Mouse (Mus musculus): ENCODE measurements at regions not wholly inside any gene's neighbourhood (a gene's known extent, or its start where the extent isn't known, plus 50 kb on each side); places are given as distances from the start of the nearest gene placed in this dataset.

GRCm38 (mm10) chr9:82733024-82733585 lies 96.2 kb upstream of the Irak1bp1 start:
- Histone ChIP-seq H3K27ac (replicated peaks; ENCODE audit: low read depth, low read length) (no peak overlapping the region), H3K9ac (replicated peaks; ENCODE audit: low read length) (no peak overlapping the region), H3K4me1 (ENCODE audit: control insufficient read depth, insufficient read depth, low read length) (no peaks in the 10 kb centered on the region), H3K36me3 (replicated peaks; ENCODE audit: control insufficient read depth, insufficient read depth, low read depth, low read length) (no peaks in the 10 kb centered on the region), H3K27me3 (ENCODE audit: control insufficient read depth, insufficient read depth, low read length) (no peaks in the 10 kb centered on the region), H3K4me3 (ENCODE audit: low read depth, low read length) (no peak overlapping the region), H3K4me2 (ENCODE audit: low read depth, low read length) (no peak overlapping the region), H3K9me3 (replicated peaks; ENCODE audit: control insufficient read depth, low read length) (no peaks in the 10 kb centered on the region)
- 83% methylated on average over 3 of the region's 3 CpGs for WGBS
- DNase-seq (ENCODE audit: low spot score) (no peak), ATAC-seq (replicated peaks; ENCODE audit: insufficient number of reproducible peaks, low FRiP score, low TSS enrichment, low read depth) (no peak)

GRCm38 (mm10) chr9:82734959-82735358 lies 94.4 kb upstream of the Irak1bp1 start:
- H3K4me3 ChIP-seq (ENCODE audit: low read depth, low read length): no peak overlapping the region
- H3K27ac ChIP-seq (replicated peaks; ENCODE audit: low read depth, low read length): no peak overlapping the region
- H3K9ac ChIP-seq (replicated peaks; ENCODE audit: low read length): no peak overlapping the region
- ATAC-seq (replicated peaks; ENCODE audit: insufficient number of reproducible peaks, low FRiP score, low TSS enrichment, low read depth) (no peak), DNase-seq (ENCODE audit: low spot score) (no peak)
- H3K4me1 ChIP-seq (ENCODE audit: control insufficient read depth, insufficient read depth, low read length): no peaks in the 10 kb centered on the region
- no peaks in the 10 kb centered on the region for H3K9me3 ChIP-seq (replicated peaks; ENCODE audit: control insufficient read depth, low read length)
- H3K36me3 ChIP-seq (replicated peaks; ENCODE audit: control insufficient read depth, insufficient read depth, low read depth, low read length): no peaks in the 10 kb centered on the region
- no peak overlapping the region for H3K4me2 ChIP-seq (ENCODE audit: low read depth, low read length)
- H3K27me3 ChIP-seq (ENCODE audit: control insufficient read depth, insufficient read depth, low read length): no peaks in the 10 kb centered on the region
- 72% methylated on average over 2 of the region's 2 CpGs for WGBS

- 88% methylated on average over 5 of the region's 5 CpGs for WGBS
- no peak for ATAC-seq (replicated peaks; ENCODE audit: insufficient number of reproducible peaks, low FRiP score, low TSS enrichment, low read depth)
These were observed 69.4 kb upstream of the Irak1bp1 start for GRCm38 (mm10) chr9:82759979-82760378.

GRCm38 (mm10) chr9:82760682-82761468 lies 68.5 kb upstream of the Irak1bp1 start:
- Histone ChIP-seq H3K9ac (replicated peaks; ENCODE audit: low read length) (no peak overlapping the region), H3K4me3 (ENCODE audit: low read depth, low read length) (no peak overlapping the region), H3K9me3 (replicated peaks; ENCODE audit: control insufficient read depth, low read length) (no peaks in the 10 kb centered on the region), H3K4me1 (ENCODE audit: control insufficient read depth, insufficient read depth, low read length) (no peaks in the 10 kb centered on the region), H3K27ac (replicated peaks; ENCODE audit: low read depth, low read length) (no peak overlapping the region), H3K27me3 (ENCODE audit: control insufficient read depth, insufficient read depth, low read length) (no peaks in the 10 kb centered on the region), H3K4me2 (ENCODE audit: low read depth, low read length) (no peak overlapping the region), H3K36me3 (replicated peaks; ENCODE audit: control insufficient read depth, insufficient read depth, low read depth, low read length) (no peaks in the 10 kb centered on the region)
- 85% methylated on average over 9 of the region's 9 CpGs for WGBS
- ATAC-seq (replicated peaks; ENCODE audit: insufficient number of reproducible peaks, low FRiP score, low TSS enrichment, low read depth): no peak
- DNase-seq (ENCODE audit: low spot score): no peak

More at GRCm38 (mm10) chr9:82759979-82760378, 69.4 kb upstream of the Irak1bp1 start:
- no peaks in the 10 kb centered on the region for H3K4me1 ChIP-seq (ENCODE audit: control insufficient read depth, insufficient read depth, low read length)
- no peaks in the 10 kb centered on the region for H3K27me3 ChIP-seq (ENCODE audit: control insufficient read depth, insufficient read depth, low read length)
- no peaks in the 10 kb centered on the region for H3K9me3 ChIP-seq (replicated peaks; ENCODE audit: control insufficient read depth, low read length)
- no peak overlapping the region for H3K9ac ChIP-seq (replicated peaks; ENCODE audit: low read length)
- no peak for DNase-seq (ENCODE audit: low spot score)
- H3K4me2 ChIP-seq (ENCODE audit: low read depth, low read length): no peak overlapping the region
- no peak overlapping the region for H3K27ac ChIP-seq (replicated peaks; ENCODE audit: low read depth, low read length)
- no peaks in the 10 kb centered on the region for H3K36me3 ChIP-seq (replicated peaks; ENCODE audit: control insufficient read depth, insufficient read depth, low read depth, low read length)
- no peak overlapping the region for H3K4me3 ChIP-seq (ENCODE audit: low read depth, low read length)

GRCm38 (mm10) chr9:82763651-82764050 lies 65.7 kb upstream of the Irak1bp1 start:
- no peak for ATAC-seq (replicated peaks; ENCODE audit: insufficient number of reproducible peaks, low FRiP score, low TSS enrichment, low read depth)
- Histone ChIP-seq H3K4me1 (ENCODE audit: control insufficient read depth, insufficient read depth, low read length) (no peaks in the 10 kb centered on the region), H3K9me3 (replicated peaks; ENCODE audit: control insufficient read depth, low read length) (no peaks in the 10 kb centered on the region), H3K9ac (replicated peaks; ENCODE audit: low read length) (no peak overlapping the region), H3K27me3 (ENCODE audit: control insufficient read depth, insufficient read depth, low read length) (no peaks in the 10 kb centered on the region), H3K4me2 (ENCODE audit: low read depth, low read length) (no peak overlapping the region), H3K36me3 (replicated peaks; ENCODE audit: control insufficient read depth, insufficient read depth, low read depth, low read length) (no peaks in the 10 kb centered on the region), H3K27ac (replicated peaks; ENCODE audit: low read depth, low read length) (no peak overlapping the region), H3K4me3 (ENCODE audit: low read depth, low read length) (no peak overlapping the region)
- 85% methylated on average over 1 of the region's 1 CpGs for WGBS
- DNase-seq (ENCODE audit: low spot score): no peak
